Mouse (Mus musculus): ENCODE measurements around the gene Morn1. TPM values are rescaled to one million over a fixed set of nuclear protein-coding genes. Genes with fewer than 3 reads are reported as not detected.

Gene Morn1
- polyA plus RNA-seq, 1 experiment from 2014 or later = 1.8 TPM

- H3K4me2 ChIP-seq (ENCODE audit: low read depth, low read length) = no peak overlapping the region
- H3K9ac ChIP-seq (ENCODE audit: low read length) = no peak overlapping the region
- H3K4me1 ChIP-seq (ENCODE audit: control insufficient read depth, insufficient read depth, low read length) = no peaks in the 10 kb centered on the region
- no peak for ATAC-seq (replicated peaks; ENCODE audit: extremely low read depth, insufficient read depth, low FRiP score)
- H3K27ac ChIP-seq (ENCODE audit: low read length) = no peak overlapping the region
- H3K27me3 ChIP-seq (ENCODE audit: control insufficient read depth, insufficient read depth, low read length) = peaks cover 2% of the 10 kb centered on the region; the same call in 1 of the 2 replicates
- H3K9me3 ChIP-seq (replicated peaks; ENCODE audit: control insufficient read depth, low read length) = no peaks in the 10 kb centered on the region
- 42% methylated on average over 10 of the region's 10 CpGs for WGBS
- H3K4me3 ChIP-seq (ENCODE audit: low read length) = no peak overlapping the region
- no peaks in the 10 kb centered on the region for H3K36me3 ChIP-seq (ENCODE audit: control insufficient read depth, insufficient read depth)
These were observed 28.1 kb upstream of the Morn1 start for GRCm38 (mm10) chr4:155058325-155058724.

GRCm38 (mm10) chr4:155063895-155064294, 22.5 kb upstream of the Morn1 start:
- H3K27ac ChIP-seq (ENCODE audit: low read length) = no peak overlapping the region
- H3K4me3 ChIP-seq (ENCODE audit: low read length) = no peak overlapping the region
- no peak overlapping the region for H3K4me2 ChIP-seq (ENCODE audit: low read depth, low read length)
- WGBS = 35% methylated on average over 3 of the region's 3 CpGs
- no peak overlapping the region for H3K9ac ChIP-seq (ENCODE audit: low read length)
- no peaks in the 10 kb centered on the region for H3K27me3 ChIP-seq (ENCODE audit: control insufficient read depth, insufficient read depth, low read length)
- H3K9me3 ChIP-seq (replicated peaks; ENCODE audit: control insufficient read depth, low read length) = no peaks in the 10 kb centered on the region
- no peak for ATAC-seq (replicated peaks; ENCODE audit: extremely low read depth, insufficient read depth, low FRiP score)
- H3K36me3 ChIP-seq (ENCODE audit: control insufficient read depth, insufficient read depth) = peaks cover 6% of the 10 kb centered on the region
- H3K4me1 ChIP-seq (ENCODE audit: control insufficient read depth, insufficient read depth, low read length) = peaks cover 10% of the 10 kb centered on the region

- Histone ChIP-seq H3K4me2 (ENCODE audit: low read depth, low read length) (no peak overlapping the region), H3K9me3 (replicated peaks; ENCODE audit: control insufficient read depth, low read length) (no peaks in the 10 kb centered on the region), H3K27ac (ENCODE audit: low read length) (no peak overlapping the region), H3K9ac (ENCODE audit: low read length) (no peak overlapping the region), H3K27me3 (ENCODE audit: control insufficient read depth, insufficient read depth, low read length) (no peaks in the 10 kb centered on the region), H3K36me3 (ENCODE audit: control insufficient read depth, insufficient read depth) (peaks cover 11% of the 10 kb centered on the region), H3K4me1 (ENCODE audit: control insufficient read depth, insufficient read depth, low read length) (peaks cover 10% of the 10 kb centered on the region), H3K4me3 (ENCODE audit: low read length) (no peak overlapping the region)
- 43% methylated on average over 2 of the region's 2 CpGs for WGBS
- no peak for ATAC-seq (replicated peaks; ENCODE audit: extremely low read depth, insufficient read depth, low FRiP score)
These were observed 21.9 kb upstream of the Morn1 start for GRCm38 (mm10) chr4:155064474-155064873.

- Histone ChIP-seq H3K4me1 (ENCODE audit: control insufficient read depth, insufficient read depth, low read length) (peaks cover 10% of the 10 kb centered on the region), H3K27me3 (ENCODE audit: control insufficient read depth, insufficient read depth, low read length) (no peaks in the 10 kb centered on the region), H3K27ac (ENCODE audit: low read length) (peak overlapping the region; percentile 62), H3K4me3 (ENCODE audit: low read length) (peak overlapping the region; percentile 81), H3K9ac (ENCODE audit: low read length) (peak overlapping the region; percentile 28), H3K36me3 (ENCODE audit: control insufficient read depth, insufficient read depth) (peaks cover 22% of the 10 kb centered on the region), H3K9me3 (replicated peaks; ENCODE audit: control insufficient read depth, low read length) (no peaks in the 10 kb centered on the region), H3K4me2 (ENCODE audit: low read depth, low read length) (peak overlapping the region; percentile 59)
- ATAC-seq (replicated peaks; ENCODE audit: extremely low read depth, insufficient read depth, low FRiP score) = peak; percentile 34
- 5% methylated on average over 15 of the region's 15 CpGs for WGBS
These were observed 20.2 kb upstream of the Morn1 start for GRCm38 (mm10) chr4:155065970-155066833.

- H3K4me1 ChIP-seq (ENCODE audit: control insufficient read depth, insufficient read depth, low read length) = peaks cover 10% of the 10 kb centered on the region
- peak within 1 kb of the TSS; percentile 91 for H3K9ac ChIP-seq (ENCODE audit: low read length)
- no peaks in the 10 kb centered on the region for H3K9me3 ChIP-seq (replicated peaks; ENCODE audit: control insufficient read depth, low read length)
- peak; percentile 93 for ATAC-seq (replicated peaks; ENCODE audit: extremely low read depth, insufficient read depth, low FRiP score)
- H3K27ac ChIP-seq (ENCODE audit: low read length) = peak within 1 kb of the TSS; percentile 83
- H3K4me3 ChIP-seq (ENCODE audit: low read length) = peak within 1 kb of the TSS; percentile 81
- under 1% methylated on average over 48 of the region's 48 CpGs for WGBS
- peak within 1 kb of the TSS; percentile 84 for H3K4me2 ChIP-seq (ENCODE audit: low read depth, low read length)
- peaks cover 30% of the 10 kb centered on the region for H3K36me3 ChIP-seq (ENCODE audit: control insufficient read depth, insufficient read depth)
- H3K27me3 ChIP-seq (ENCODE audit: control insufficient read depth, insufficient read depth, low read length) = no peaks in the 10 kb centered on the region
These were observed 19.4 kb upstream of the Morn1 start, which contains the start of gene Pex10 for GRCm38 (mm10) chr4:155066834-155067522. Pex10 (plus strand) TSS chr4:155067016.

- H3K27ac ChIP-seq (ENCODE audit: low read length) = no peak overlapping the region
- H3K4me1 ChIP-seq (ENCODE audit: control insufficient read depth, insufficient read depth, low read length) = peaks cover 10% of the 10 kb centered on the region
- H3K9me3 ChIP-seq (replicated peaks; ENCODE audit: control insufficient read depth, low read length) = no peaks in the 10 kb centered on the region
- no peak overlapping the region for H3K4me3 ChIP-seq (ENCODE audit: low read length)
- H3K36me3 ChIP-seq (ENCODE audit: control insufficient read depth, insufficient read depth) = peaks cover 41% of the 10 kb centered on the region
- H3K27me3 ChIP-seq (ENCODE audit: control insufficient read depth, insufficient read depth, low read length) = no peaks in the 10 kb centered on the region
- ATAC-seq (replicated peaks; ENCODE audit: extremely low read depth, insufficient read depth, low FRiP score) = no peak
- WGBS = 91% methylated on average over 20 of the region's 20 CpGs
- H3K9ac ChIP-seq (ENCODE audit: low read length) = no peak overlapping the region
- no peak overlapping the region for H3K4me2 ChIP-seq (ENCODE audit: low read depth, low read length)
These were observed 17.9 kb upstream of the Morn1 start for GRCm38 (mm10) chr4:155068357-155068972.

- Histone ChIP-seq H3K9ac (ENCODE audit: low read length) (no peak overlapping the region), H3K4me3 (ENCODE audit: low read length) (no peak overlapping the region), H3K27me3 (ENCODE audit: control insufficient read depth, insufficient read depth, low read length) (no peaks in the 10 kb centered on the region), H3K4me1 (ENCODE audit: control insufficient read depth, insufficient read depth, low read length) (peaks cover 10% of the 10 kb centered on the region), H3K4me2 (ENCODE audit: low read depth, low read length) (no peak overlapping the region), H3K36me3 (ENCODE audit: control insufficient read depth, insufficient read depth) (peaks cover 48% of the 10 kb centered on the region), H3K27ac (ENCODE audit: low read length) (no peak overlapping the region), H3K9me3 (replicated peaks; ENCODE audit: control insufficient read depth, low read length) (no peaks in the 10 kb centered on the region)
- no peak for ATAC-seq (replicated peaks; ENCODE audit: extremely low read depth, insufficient read depth, low FRiP score)
- 86% methylated on average over 6 of the region's 6 CpGs for WGBS
These were observed 17.2 kb upstream of the Morn1 start for GRCm38 (mm10) chr4:155069191-155069590.

- Histone ChIP-seq H3K9ac (ENCODE audit: low read length) (no peak overlapping the region), H3K27me3 (ENCODE audit: control insufficient read depth, insufficient read depth, low read length) (no peaks in the 10 kb centered on the region), H3K36me3 (ENCODE audit: control insufficient read depth, insufficient read depth) (peaks cover 58% of the 10 kb centered on the region), H3K4me2 (ENCODE audit: low read depth, low read length) (no peak overlapping the region), H3K27ac (ENCODE audit: low read length) (no peak overlapping the region), H3K4me1 (ENCODE audit: control insufficient read depth, insufficient read depth, low read length) (peaks cover 10% of the 10 kb centered on the region), H3K4me3 (ENCODE audit: low read length) (no peak overlapping the region), H3K9me3 (replicated peaks; ENCODE audit: control insufficient read depth, low read length) (no peaks in the 10 kb centered on the region)
- no peak for ATAC-seq (replicated peaks; ENCODE audit: extremely low read depth, insufficient read depth, low FRiP score)
- WGBS = 90% methylated on average over 13 of the region's 13 CpGs
These were observed 16.2 kb upstream of the Morn1 start for GRCm38 (mm10) chr4:155070199-155070598.

All from heart, embryonic 16.5 days (tissue).